Mouse (Mus musculus): ENCODE data around the gene Ylpm1. TPM values are rescaled to one million over a fixed set of nuclear protein-coding genes. Genes with fewer than 3 reads are reported as not detected.

Ylpm1 gene
- polyA plus RNA-seq, 1 experiment, result 16.2 TPM

DNA sequence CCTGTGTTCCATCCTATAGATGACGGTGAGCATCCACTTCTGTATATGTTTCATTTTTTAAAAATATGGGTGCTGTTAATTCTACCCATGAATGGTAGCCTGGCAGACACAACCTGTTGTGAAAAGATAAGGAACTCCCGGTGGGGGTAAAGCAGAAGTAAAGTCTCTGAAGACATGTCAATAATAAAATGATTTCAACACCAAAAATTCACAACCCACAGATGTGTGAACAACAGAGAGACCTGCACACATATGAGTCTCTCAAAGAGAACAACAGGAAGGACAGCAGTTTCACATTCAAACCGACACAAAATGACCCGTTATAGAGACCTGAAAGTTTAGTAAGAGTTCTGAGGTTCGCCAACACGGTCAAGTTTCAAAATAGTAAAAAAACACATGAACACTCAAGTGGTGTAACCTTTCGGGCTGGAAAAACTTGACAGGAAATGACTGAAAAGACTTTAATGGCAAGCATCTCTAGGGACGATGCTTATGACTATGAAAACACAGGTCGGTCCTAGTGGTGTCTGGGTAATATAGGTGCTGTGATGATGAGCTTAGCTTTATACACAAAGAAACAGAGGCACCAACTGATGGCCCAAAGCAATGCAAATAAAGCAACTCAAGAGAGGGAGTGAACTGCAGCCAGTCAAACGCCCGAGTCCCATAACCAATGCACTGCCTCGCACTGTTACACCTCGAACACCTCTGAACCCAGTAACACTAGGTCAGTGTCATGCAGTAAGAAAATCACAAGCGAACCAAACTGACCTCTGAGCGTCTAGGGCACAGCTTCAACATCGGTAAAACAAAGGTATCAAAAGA is 27.1 kb upstream of the Ylpm1 start:
- no peak for TF ChIP-seq CTCF (IDR thresholded peaks at IDR 0.05; ENCODE audit: insufficient read depth, low read length)
- WGBS, result 67% methylated on average over 16 of the region's 16 CpGs
- H3K4me3 ChIP-seq (replicated peaks; ENCODE audit: extremely low read depth, low read depth, low read length), result no peak overlapping the region

DNA sequence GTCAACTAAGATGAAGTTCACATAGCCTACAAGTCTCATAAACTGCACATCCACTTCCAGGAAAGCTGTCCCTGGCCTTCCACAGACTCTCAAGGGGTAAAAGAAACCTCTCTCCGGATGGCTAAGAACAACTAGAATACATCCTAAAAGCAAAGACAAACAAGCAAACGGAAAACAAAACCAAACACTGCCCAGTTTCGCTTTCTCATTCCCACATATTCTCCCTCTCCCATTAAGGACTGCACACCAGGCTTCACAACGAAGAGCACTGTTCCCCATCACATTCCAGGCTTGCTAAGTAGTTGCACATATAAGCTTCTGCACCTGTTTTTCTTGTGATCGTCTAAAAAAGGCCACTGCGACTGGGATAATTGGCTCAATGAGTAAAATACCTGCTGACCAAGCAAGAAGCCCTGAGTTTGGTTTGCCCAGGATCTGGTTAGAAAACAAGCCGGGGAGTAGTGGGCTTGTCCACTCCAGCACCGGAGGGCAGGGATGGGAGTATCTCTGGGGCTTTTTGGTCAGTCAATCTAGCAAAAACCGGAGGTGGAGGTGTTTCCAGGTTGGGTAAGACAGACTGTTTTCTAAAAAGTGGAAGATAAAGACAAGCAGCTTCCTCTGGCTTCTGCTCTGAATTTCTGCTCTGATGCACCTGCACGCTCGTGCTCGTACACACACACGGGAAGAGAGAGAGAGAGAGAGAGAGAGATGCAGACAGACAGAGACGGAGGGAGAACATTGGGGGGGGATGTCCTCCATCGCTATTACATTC is 26.3 kb upstream of the Ylpm1 start:
- DNase-seq, result no peak
- WGBS, result 13% methylated on average over 15 of the region's 15 CpGs
- peak overlapping the region; percentile 94 for H3K4me3 ChIP-seq (replicated peaks; ENCODE audit: extremely low read depth, low read depth, low read length)
- TF ChIP-seq POLR2A (IDR thresholded peaks at IDR 0.05; ENCODE audit: borderline replicate concordance, extremely low read depth, low read depth, low read length) (no peak), CTCF (IDR thresholded peaks at IDR 0.05; ENCODE audit: insufficient read depth, low read length) (no peak)
- H3K4me1 ChIP-seq (ENCODE audit: control insufficient read depth, insufficient read depth, low read length), result peaks cover 9% of the 10 kb centered on the region; the same call in 1 of the 2 replicates

More for the DNA sequence above, 27.1 kb upstream of the Ylpm1 start:
- no peak for DNase-seq
- H3K4me1 ChIP-seq (ENCODE audit: control insufficient read depth, insufficient read depth, low read length), result peaks cover 9% of the 10 kb centered on the region; the same call in 1 of the 2 replicates

DNA sequence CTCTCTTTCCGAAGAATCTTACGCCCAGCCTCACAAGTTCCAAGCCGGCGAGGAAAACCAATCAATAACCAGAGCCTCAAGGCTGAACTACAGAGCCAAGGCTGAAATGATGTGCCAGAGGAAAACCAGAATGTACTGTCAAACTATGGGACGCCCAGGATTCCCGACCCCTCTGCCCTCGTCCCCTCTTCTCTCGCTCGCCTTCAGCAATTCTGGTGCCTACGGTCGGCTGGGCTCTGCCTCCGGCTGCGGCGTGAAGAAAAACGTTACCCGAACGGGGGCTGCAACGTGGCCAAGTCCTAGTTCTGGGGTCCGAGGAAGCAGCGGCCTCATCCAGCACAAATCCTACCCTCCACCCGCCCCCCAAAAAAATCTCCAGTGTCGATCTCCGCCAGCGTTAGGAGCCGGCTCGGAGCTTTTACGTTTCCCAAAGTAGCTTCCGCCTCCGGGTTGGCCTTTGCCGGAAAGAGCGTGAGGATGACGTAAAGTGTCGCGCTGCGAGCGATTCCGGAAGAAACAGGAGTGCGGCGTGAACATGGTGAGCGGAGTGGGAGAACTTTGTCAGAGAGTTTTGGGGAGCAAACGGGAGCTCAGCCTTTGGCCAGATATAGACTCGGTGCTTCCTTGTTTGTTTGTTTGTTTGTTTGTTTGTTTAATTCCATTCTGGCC is 25.6 kb upstream of the Ylpm1 start, which contains the start of the genes Fcf1 and Arel1:
TSS of gene Fcf1 (plus strand) at position 470 of the 669 bp plus-strand sequence.
TSS of gene Arel1 (minus strand) at position 473 of the 669 bp plus-strand sequence.
- peaks cover 9% of the 10 kb centered on the region; the same call in 1 of the 2 replicates for H3K4me1 ChIP-seq (ENCODE audit: control insufficient read depth, insufficient read depth, low read length)
- WGBS, result under 1% methylated on average over 42 of the region's 42 CpGs
- H3K4me3 ChIP-seq (replicated peaks; ENCODE audit: extremely low read depth, low read depth, low read length), result peak within 1 kb of the TSS; percentile 94
- peak; percentile 83 for DNase-seq
- TF ChIP-seq CTCF (IDR thresholded peaks at IDR 0.05; ENCODE audit: insufficient read depth, low read length) (no peak), POLR2A (IDR thresholded peaks at IDR 0.05; ENCODE audit: borderline replicate concordance, extremely low read depth, low read depth, low read length) (peak; percentile 73; the same call in 1 of the 2 replicates)

DNA sequence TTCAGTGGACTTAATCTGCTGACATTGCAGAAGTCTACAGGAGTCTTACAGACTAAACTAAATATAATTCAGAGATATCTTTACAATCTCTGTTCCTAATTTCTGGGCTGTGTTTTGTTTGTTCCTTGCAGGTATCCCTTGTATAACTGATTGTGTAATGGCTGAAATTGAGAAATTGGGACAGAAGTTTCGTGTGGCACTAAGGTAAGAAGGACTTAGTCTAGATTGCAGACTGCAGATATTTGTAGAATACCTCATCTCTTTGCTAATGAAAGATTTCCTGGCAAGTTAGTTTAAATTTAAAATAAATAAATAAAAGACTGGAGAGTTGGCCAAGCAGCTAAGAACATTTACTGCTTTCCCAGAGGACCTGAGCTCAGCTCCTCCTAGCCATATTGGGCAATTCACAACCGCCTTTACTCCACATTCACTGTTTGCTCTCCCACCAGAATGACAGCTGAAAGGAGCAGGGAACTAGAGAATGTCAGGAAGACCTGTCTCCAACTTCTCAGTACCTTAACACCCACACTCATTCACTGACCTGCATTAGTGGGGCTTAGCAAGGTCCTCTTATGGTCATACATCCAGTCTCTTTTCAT is 16.8 kb upstream of the Ylpm1 start:
- WGBS, result 75% methylated on average over 2 of the region's 2 CpGs
- DNase-seq, result no peak

DNA sequence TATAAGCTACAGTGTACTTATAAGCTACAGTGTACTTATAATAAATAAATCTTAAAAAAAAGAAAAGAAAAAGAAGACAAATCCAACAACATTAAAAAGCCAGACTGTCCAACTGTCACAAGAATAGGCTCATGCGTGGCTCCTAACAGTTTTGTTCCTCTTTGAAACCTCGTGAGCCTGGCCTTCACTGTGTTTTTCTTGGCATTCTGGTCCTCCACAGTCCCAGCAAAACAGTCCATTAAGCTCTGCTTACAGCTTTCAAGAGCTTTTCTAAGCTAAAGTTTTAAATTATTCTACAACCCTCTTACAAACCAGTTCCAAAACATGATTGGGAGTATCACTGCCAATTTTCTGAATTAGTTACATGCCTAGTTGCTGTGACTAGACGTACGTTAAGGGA is 6.7 kb upstream of the Ylpm1 start:
- no peak for DNase-seq
- WGBS, result 65% methylated on average over 4 of the region's 4 CpGs
- TF ChIP-seq POLR2A (IDR thresholded peaks at IDR 0.05; ENCODE audit: borderline replicate concordance, extremely low read depth, low read depth, low read length) (no peak), CTCF (IDR thresholded peaks at IDR 0.05; ENCODE audit: insufficient read depth, low read length) (no peak)

More for the DNA sequence above, 16.8 kb upstream of the Ylpm1 start:
- H3K4me1 ChIP-seq (ENCODE audit: control insufficient read depth, insufficient read depth, low read length), result no peaks in the 10 kb centered on the region
- H3K4me3 ChIP-seq (replicated peaks; ENCODE audit: extremely low read depth, low read depth, low read length), result no peak overlapping the region
- TF ChIP-seq CTCF (IDR thresholded peaks at IDR 0.05; ENCODE audit: insufficient read depth, low read length) (no peak), POLR2A (IDR thresholded peaks at IDR 0.05; ENCODE audit: borderline replicate concordance, extremely low read depth, low read depth, low read length) (no peak)

DNA sequence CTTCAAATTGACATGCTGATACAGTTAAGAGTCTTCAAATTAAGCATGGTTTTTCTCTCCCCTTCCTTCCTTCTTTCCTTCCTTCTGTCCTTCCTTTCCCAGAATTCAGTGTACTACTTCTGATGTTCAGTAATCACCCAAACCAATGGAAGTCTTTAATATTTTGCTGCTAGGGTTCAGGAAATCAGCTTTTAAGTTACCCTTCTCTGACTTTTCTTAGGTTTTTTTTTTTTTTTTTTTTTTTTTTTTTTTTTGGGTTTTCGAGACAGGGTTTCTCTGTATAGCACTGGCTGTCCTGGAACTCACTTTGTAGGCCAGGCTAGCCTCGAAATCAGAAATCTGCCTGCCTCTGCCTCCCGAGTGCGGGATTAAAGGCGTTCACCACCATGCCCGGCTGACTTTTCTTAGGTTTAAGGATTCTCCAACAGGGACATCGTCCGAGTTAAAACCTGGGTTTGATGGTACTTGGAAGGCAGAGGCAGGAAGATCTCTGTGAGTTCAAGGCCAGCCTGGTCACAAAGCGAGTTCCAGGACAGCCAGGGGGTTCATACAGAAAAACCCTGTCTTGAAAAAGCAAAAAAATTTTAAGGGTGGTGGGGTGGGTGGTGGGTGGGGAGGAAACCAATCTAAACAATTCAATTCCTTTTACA is 884 bp upstream of the Ylpm1 start:
- H3K4me1 ChIP-seq (ENCODE audit: control insufficient read depth, insufficient read depth, low read length), result peaks cover 14% of the 10 kb centered on the region
- no peak overlapping the region for H3K4me3 ChIP-seq (replicated peaks; ENCODE audit: extremely low read depth, low read depth, low read length)
- no peak for DNase-seq
- TF ChIP-seq CTCF (IDR thresholded peaks at IDR 0.05; ENCODE audit: insufficient read depth, low read length), result no peak
- TF ChIP-seq POLR2A (IDR thresholded peaks at IDR 0.05; ENCODE audit: borderline replicate concordance, extremely low read depth, low read depth, low read length), result no peak
- WGBS, result 88% methylated on average over 9 of the region's 9 CpGs

More for the DNA sequence above, 6.7 kb upstream of the Ylpm1 start:
- Histone ChIP-seq H3K4me1 (ENCODE audit: control insufficient read depth, insufficient read depth, low read length) (no peaks in the 10 kb centered on the region), H3K4me3 (replicated peaks; ENCODE audit: extremely low read depth, low read depth, low read length) (no peak overlapping the region)

DNA sequence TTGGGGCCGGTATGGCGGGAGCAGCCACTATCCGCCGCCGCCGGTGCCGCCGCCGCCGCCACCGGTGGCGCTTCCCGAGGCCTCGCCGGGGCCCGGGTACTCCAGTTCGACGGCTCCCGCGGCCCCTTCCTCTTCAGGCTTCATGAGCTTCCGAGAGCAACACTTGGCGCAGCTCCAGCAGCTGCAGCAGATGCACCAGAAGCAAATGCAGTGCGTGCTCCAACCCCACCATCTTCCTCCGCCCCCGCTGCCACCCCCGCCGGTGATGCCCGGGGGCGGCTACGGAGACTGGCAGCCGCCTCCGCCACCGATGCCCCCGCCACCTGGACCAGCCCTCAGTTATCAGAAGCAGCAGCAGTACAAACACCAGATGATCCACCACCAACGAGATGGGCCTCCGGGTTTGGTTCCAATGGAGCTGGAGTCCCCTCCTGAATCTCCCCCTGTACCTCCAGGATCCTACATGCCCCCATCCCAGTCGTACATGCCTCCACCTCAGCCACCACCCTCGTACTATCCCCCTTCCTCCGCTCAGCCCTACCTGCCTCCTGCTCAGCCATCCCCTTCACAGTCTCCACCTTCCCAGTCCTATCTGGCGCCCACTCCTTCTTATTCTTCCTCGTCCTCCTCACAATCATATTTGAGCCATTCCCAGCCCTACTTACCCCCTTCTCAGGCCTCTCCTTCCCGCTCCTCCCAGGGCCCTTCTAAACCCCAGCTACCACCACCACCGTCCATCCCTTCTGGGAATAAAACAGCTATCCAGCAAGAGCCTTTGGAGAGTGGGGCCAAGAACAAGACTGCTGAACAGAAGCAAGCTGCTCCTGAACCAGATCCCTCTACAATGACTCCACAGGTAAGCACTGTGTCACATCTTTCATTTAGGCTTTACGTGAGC is 629 bp downstream of the Ylpm1 start:
- peak overlapping the region; percentile 86 for H3K4me3 ChIP-seq (replicated peaks; ENCODE audit: extremely low read depth, low read depth, low read length)
- TF ChIP-seq POLR2A (IDR thresholded peaks at IDR 0.05; ENCODE audit: borderline replicate concordance, extremely low read depth, low read depth, low read length) (no peak), CTCF (IDR thresholded peaks at IDR 0.05; ENCODE audit: insufficient read depth, low read length) (no peak)
- H3K4me1 ChIP-seq (ENCODE audit: control insufficient read depth, insufficient read depth, low read length), result peaks cover 14% of the 10 kb centered on the region
- peak; percentile 5 for DNase-seq
- 2% methylated on average over 44 of the region's 44 CpGs for WGBS

DNA sequence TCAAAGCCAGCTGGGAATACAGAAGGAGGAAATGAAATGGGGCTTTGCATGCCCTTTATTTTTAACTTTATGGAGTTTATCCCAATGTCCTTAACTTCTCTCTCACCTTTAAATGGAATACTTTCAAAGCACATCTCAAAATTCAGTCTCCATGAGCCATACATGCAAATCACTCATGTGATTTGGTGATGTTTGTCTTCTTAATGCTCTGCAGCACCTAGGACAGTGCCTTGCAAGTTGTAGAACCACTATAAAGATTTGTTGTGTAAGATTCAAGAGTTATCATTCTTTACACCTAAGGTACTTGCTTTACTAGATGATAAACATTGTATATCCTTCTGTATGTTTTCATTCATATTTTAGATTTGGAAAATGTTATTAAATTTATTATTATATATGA is 2.9 kb downstream of the Ylpm1 start:
- Histone ChIP-seq H3K4me3 (replicated peaks; ENCODE audit: extremely low read depth, low read depth, low read length) (no peak overlapping the region), H3K4me1 (ENCODE audit: control insufficient read depth, insufficient read depth, low read length) (peaks cover 14% of the 10 kb centered on the region)
- TF ChIP-seq POLR2A (IDR thresholded peaks at IDR 0.05; ENCODE audit: borderline replicate concordance, extremely low read depth, low read depth, low read length) (no peak), CTCF (IDR thresholded peaks at IDR 0.05; ENCODE audit: insufficient read depth, low read length) (no peak)
- DNase-seq, result no peak
